Mouse (Mus musculus): Measurements from ENCODE around the gene Try10. TPM values are rescaled to one million over a fixed set of nuclear protein-coding genes. Genes with fewer than 3 reads are reported as not detected.
"Not testable (repeated sequence)": the region's sequence is repeated elsewhere in the genome, so short reads cannot be mapped to it uniquely, and the experiment has no call there.

Try10 gene
- not detected in 2 replicates for total RNA-seq (2014; rRNA removed)
- not detected in 2 replicates for polyA plus RNA-seq (2015; fragmentation: Nextera tagmentation; extraction: Ambion mirVana)

GRCm38 (mm10) chr6:41353932-41354331, at the start of gene Try10:
Gene Try10 (plus strand): TSS chr6:41354105.
- WGBS: 84% methylated on average over 2 of the region's 2 CpGs
- no peak for TF ChIP-seq CTCF (IDR thresholded peaks at IDR 0.05; ENCODE audit: low read depth)
- Histone ChIP-seq H3K4me2 (ENCODE audit: low read depth) (no peak within 1 kb of the TSS), H3K9me3 (ENCODE audit: low read length) (no peaks in the 10 kb centered on the region), H3K4me1 (ENCODE audit: insufficient read depth) (no peaks in the 10 kb centered on the region), H3K36me3 (ENCODE audit: insufficient read depth) (no peaks in the 10 kb centered on the region), H3K27ac (ENCODE audit: low read depth, low read length) (no peak within 1 kb of the TSS), H3K27me3 (ENCODE audit: insufficient read depth, low read length) (no peaks in the 10 kb centered on the region), H3K9ac (no peak within 1 kb of the TSS), H3K4me3 (ENCODE audit: low read depth, low read length) (no peak within 1 kb of the TSS)
- no peak for ATAC-seq
- no peak for DNase-seq

- not testable (repeated sequence) for H3K9ac ChIP-seq; H3K4me3 ChIP-seq (ENCODE audit: low read depth, low read length); H3K4me1 ChIP-seq (ENCODE audit: insufficient read depth); H3K27ac ChIP-seq (ENCODE audit: low read depth, low read length); DNase-seq; ATAC-seq; H3K4me2 ChIP-seq (ENCODE audit: low read depth); H3K9me3 ChIP-seq (ENCODE audit: low read length); H3K27me3 ChIP-seq (ENCODE audit: insufficient read depth, low read length); H3K36me3 ChIP-seq (ENCODE audit: insufficient read depth)
- WGBS: 78% methylated on average over 3 of the region's 3 CpGs
Measured at GRCm38 (mm10) chr6:41316741-41317140, 37.2 kb upstream of the Try10 start, which contains the start of gene Try5. Gene Try5 (minus strand): TSS chr6:41316841.

- not testable (repeated sequence) for H3K27ac ChIP-seq (ENCODE audit: low read depth, low read length); H3K27me3 ChIP-seq (ENCODE audit: insufficient read depth, low read length); H3K9ac ChIP-seq; H3K36me3 ChIP-seq (ENCODE audit: insufficient read depth); ATAC-seq; DNase-seq; H3K4me2 ChIP-seq (ENCODE audit: low read depth); H3K9me3 ChIP-seq (ENCODE audit: low read length); H3K4me1 ChIP-seq (ENCODE audit: insufficient read depth); H3K4me3 ChIP-seq (ENCODE audit: low read depth, low read length)
- WGBS: 88% methylated on average over 2 of the region's 2 CpGs
Measured at GRCm38 (mm10) chr6:41373772-41374171, 19.9 kb downstream of the Try10 start.

DNA sequence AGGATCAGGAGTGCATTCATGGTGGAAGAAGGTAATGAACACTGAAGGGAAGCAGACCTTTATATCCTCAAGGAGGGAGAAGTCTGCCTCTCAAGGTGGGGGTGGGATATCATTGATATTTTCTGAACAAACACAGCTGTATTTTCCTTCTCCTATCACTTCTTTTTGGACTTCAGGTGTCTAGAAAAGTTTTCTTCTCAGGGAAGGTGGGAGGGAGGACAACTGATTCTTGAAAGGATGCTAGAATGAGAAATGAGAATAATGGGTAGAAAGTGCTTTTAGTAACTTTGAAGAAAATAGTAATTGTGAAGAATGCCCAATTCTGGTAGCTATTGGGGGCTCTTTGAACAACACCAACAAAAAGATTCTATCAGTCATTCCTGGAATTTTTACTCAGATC, 23.7 kb downstream of the Try10 start, which contains the start of gene Prss3:
Prss3 (minus strand) TSS at position 101 of the 400 bp plus-strand sequence.
- not testable (repeated sequence) for H3K27me3 ChIP-seq (ENCODE audit: insufficient read depth, low read length); H3K9me3 ChIP-seq (ENCODE audit: low read length); ATAC-seq; H3K36me3 ChIP-seq (ENCODE audit: insufficient read depth); H3K9ac ChIP-seq; H3K4me2 ChIP-seq (ENCODE audit: low read depth); DNase-seq; H3K4me1 ChIP-seq (ENCODE audit: insufficient read depth); H3K4me3 ChIP-seq (ENCODE audit: low read depth, low read length); H3K27ac ChIP-seq (ENCODE audit: low read depth, low read length)

GRCm38 (mm10) chr6:41386781-41387180, 32.9 kb downstream of the Try10 start:
- H3K9me3 ChIP-seq (ENCODE audit: low read length): no peaks in the 10 kb centered on the region
- no peak overlapping the region for H3K9ac ChIP-seq
- DNase-seq (no peak), ATAC-seq (no peak)
- TF ChIP-seq CTCF (IDR thresholded peaks at IDR 0.05; ENCODE audit: low read depth): no peak
- WGBS: 76% methylated on average over 2 of the region's 2 CpGs
- H3K36me3 ChIP-seq (ENCODE audit: insufficient read depth): no peaks in the 10 kb centered on the region
- no peak overlapping the region for H3K4me2 ChIP-seq (ENCODE audit: low read depth)
- H3K4me3 ChIP-seq (ENCODE audit: low read depth, low read length): no peak overlapping the region
- H3K27ac ChIP-seq (ENCODE audit: low read depth, low read length): no peak overlapping the region
- H3K27me3 ChIP-seq (ENCODE audit: insufficient read depth, low read length): no peaks in the 10 kb centered on the region
- H3K4me1 ChIP-seq (ENCODE audit: insufficient read depth): no peaks in the 10 kb centered on the region

DNA sequence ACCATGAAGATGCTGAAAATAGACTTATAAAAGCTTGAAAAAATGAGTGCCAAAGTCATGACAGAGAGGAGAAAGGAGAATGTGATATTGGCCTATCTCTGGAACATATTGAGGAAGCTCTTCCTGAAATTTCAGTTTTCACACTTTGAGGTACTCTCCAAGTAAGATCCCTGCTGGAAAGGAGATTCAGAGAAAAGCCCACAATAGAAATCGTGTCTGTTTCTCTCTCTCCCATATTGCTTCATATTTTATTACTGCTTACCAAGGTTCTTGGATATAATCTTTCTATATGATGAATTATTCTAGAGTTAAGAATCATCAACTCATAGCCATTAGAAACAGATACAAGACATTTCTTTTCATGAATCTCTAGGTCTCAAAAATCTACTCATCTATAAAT, 37.7 kb downstream of the Try10 start:
- not testable (repeated sequence) for H3K4me3 ChIP-seq (ENCODE audit: low read depth, low read length); H3K9ac ChIP-seq; DNase-seq; ATAC-seq; H3K27ac ChIP-seq (ENCODE audit: low read depth, low read length); H3K4me1 ChIP-seq (ENCODE audit: insufficient read depth); H3K9me3 ChIP-seq (ENCODE audit: low read length); H3K27me3 ChIP-seq (ENCODE audit: insufficient read depth, low read length); H3K4me2 ChIP-seq (ENCODE audit: low read depth); H3K36me3 ChIP-seq (ENCODE audit: insufficient read depth)
- WGBS: 82% methylated on average over 1 of the region's 1 CpGs

- H3K9me3 ChIP-seq (ENCODE audit: low read length); H3K4me3 ChIP-seq (ENCODE audit: low read depth, low read length); H3K4me1 ChIP-seq (ENCODE audit: insufficient read depth); H3K27me3 ChIP-seq (ENCODE audit: insufficient read depth, low read length); H3K9ac ChIP-seq; DNase-seq; ATAC-seq; H3K4me2 ChIP-seq (ENCODE audit: low read depth); H3K36me3 ChIP-seq (ENCODE audit: insufficient read depth); H3K27ac ChIP-seq (ENCODE audit: low read depth, low read length): not testable (repeated sequence)
Measured at GRCm38 (mm10) chr6:41392056-41392455, 38.2 kb downstream of the Try10 start, which contains the start of gene Gm5771. Gene Gm5771 (plus strand): TSS chr6:41392356.

Other genes starting within 250 kb of the Try10 start
- gene Try4, start 51.8 kb upstream of the Try10 start, total RNA-seq (2014; rRNA removed): not detected in 2 replicates
- not detected in 2 replicates for gene Try4, start 51.8 kb upstream of the Try10 start, polyA plus RNA-seq (2015; fragmentation: Nextera tagmentation; extraction: Ambion mirVana)
- 1.7 TPM in 1 of 2 replicates, not detected in the other for gene Try5, start 37.3 kb upstream of the Try10 start, total RNA-seq (2014; rRNA removed)
- 0.53 and 0.55 TPM in 2 replicates for gene Try5, start 37.3 kb upstream of the Try10 start, polyA plus RNA-seq (2015; fragmentation: Nextera tagmentation; extraction: Ambion mirVana)
- not detected in 2 replicates for gene Prss3, start 23.6 kb downstream of the Try10 start, total RNA-seq (2014; rRNA removed)
- gene Prss3, start 23.6 kb downstream of the Try10 start, polyA plus RNA-seq (2015; fragmentation: Nextera tagmentation; extraction: Ambion mirVana): not detected in 2 replicates
- not detected in 2 replicates for gene Gm5771, start 38.3 kb downstream of the Try10 start, total RNA-seq (2014; rRNA removed)
- gene Gm5771, start 38.3 kb downstream of the Try10 start, polyA plus RNA-seq (2015; fragmentation: Nextera tagmentation; extraction: Ambion mirVana): not detected in 2 replicates
- not detected in 2 replicates for gene Gm10334, start 92.0 kb downstream of the Try10 start, total RNA-seq (2014; rRNA removed)
- not detected in 2 replicates for gene Gm10334, start 92.0 kb downstream of the Try10 start, polyA plus RNA-seq (2015; fragmentation: Nextera tagmentation; extraction: Ambion mirVana)
- gene Prss1, start 104.8 kb downstream of the Try10 start, total RNA-seq (2014; rRNA removed): not detected in 2 replicates
- gene Prss1, start 104.8 kb downstream of the Try10 start, polyA plus RNA-seq (2015; fragmentation: Nextera tagmentation; extraction: Ambion mirVana): not detected in 2 replicates
- not detected in 2 replicates for gene Prss2, start 167.7 kb downstream of the Try10 start, total RNA-seq (2014; rRNA removed)
- not detected in 2 replicates for gene Prss2, start 167.7 kb downstream of the Try10 start, polyA plus RNA-seq (2015; fragmentation: Nextera tagmentation; extraction: Ambion mirVana)

Data from forebrain, postnatal 0 days (tissue).